Mouse (Mus musculus): Measurements from ENCODE around the gene Ganc.

DNA sequence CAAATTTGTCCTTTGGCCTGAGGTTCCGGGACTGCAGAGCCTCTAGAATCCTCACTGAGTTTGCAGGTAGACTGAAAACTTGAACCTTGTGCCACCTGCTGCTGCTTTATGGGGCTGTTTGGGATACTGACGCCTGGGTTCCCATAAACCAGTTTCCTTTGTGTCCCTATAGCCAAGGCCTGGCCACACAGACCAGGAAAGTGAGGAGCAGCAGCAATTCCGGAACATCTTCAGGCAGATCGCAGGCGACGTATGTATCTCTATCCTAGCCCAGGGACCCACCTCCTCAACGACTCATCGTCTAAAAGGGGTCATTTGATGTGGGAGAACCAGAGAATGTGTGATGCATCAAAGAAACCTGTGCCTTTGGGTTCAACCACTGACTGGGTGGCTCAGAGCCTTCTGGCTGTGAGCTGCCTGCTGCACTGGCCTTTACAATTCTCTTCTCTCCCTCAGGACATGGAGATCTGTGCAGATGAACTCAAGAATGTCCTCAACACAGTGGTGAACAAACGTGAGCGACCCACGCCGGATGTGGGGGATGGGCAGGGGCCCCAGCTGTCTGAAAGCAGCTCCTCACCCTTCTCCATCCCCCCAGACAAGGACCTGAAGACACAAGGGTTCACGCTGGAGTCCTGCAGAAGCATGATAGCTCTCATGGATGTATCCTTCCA, 98.4 kb downstream of the Ganc start:
- no peak for TF ChIP-seq POLR2A (IDR thresholded peaks at IDR 0.05; ENCODE audit: borderline replicate concordance, extremely low read depth, insufficient read depth, insufficient read length, poor library complexity, severe bottlenecking)
- TF ChIP-seq CTCF (IDR thresholded peaks at IDR 0.05; ENCODE audit: borderline replicate concordance, extremely low read depth, insufficient read depth, insufficient read length) = no peak
